Mouse (Mus musculus) cerebral cortex, adult 2 months (tissue): ENCODE results near the gene Gramd4.

ENCODE experiments used
- WGBS: fragments of 180-500 bp; shearing (Covaris S2); methylation state at CpG from one replicate; pipeline ENCODE4 v1.1.7; 2018; 5-methylcytosine and 5-hydroxymethylcytosine counted together

Gramd4 gene

GRCm38 (mm10) chr15:86164718-86165345 is 107.3 kb downstream of the Gramd4 start:
- 85% methylated on average over 21 of the region's 21 CpGs for WGBS

GRCm38 (mm10) chr15:86165811-86166590 is 108.5 kb downstream of the Gramd4 start:
- WGBS: 91% methylated on average over 24 of the region's 24 CpGs

GRCm38 (mm10) chr15:86167032-86167655 is 109.6 kb downstream of the Gramd4 start:
- 59% methylated on average over 7 of the region's 7 CpGs for WGBS

GRCm38 (mm10) chr15:86167787-86168504 is 110.5 kb downstream of the Gramd4 start:
- 51% methylated on average over 10 of the region's 10 CpGs for WGBS

- 34% methylated on average over 7 of the region's 7 CpGs for WGBS
These were observed 111.0 kb downstream of the Gramd4 start for GRCm38 (mm10) chr15:86168505-86168867.

- 66% methylated on average over 12 of the region's 12 CpGs for WGBS
These were observed 111.7 kb downstream of the Gramd4 start for GRCm38 (mm10) chr15:86168941-86169816.

- 64% methylated on average over 4 of the region's 4 CpGs for WGBS
These were observed 112.3 kb downstream of the Gramd4 start for GRCm38 (mm10) chr15:86169817-86170110.

GRCm38 (mm10) chr15:86171316-86171715 is 113.8 kb downstream of the Gramd4 start:
- 83% methylated on average over 12 of the region's 12 CpGs for WGBS

- WGBS: 62% methylated on average over 3 of the region's 3 CpGs
These were observed 114.6 kb downstream of the Gramd4 start for GRCm38 (mm10) chr15:86172124-86172523.

GRCm38 (mm10) chr15:86172526-86172925 is 115.0 kb downstream of the Gramd4 start:
- WGBS: 74% methylated on average over 6 of the region's 6 CpGs

- WGBS: 44% methylated on average over 16 of the region's 16 CpGs
These were observed 115.9 kb downstream of the Gramd4 start for GRCm38 (mm10) chr15:86173136-86173985.

GRCm38 (mm10) chr15:86175253-86176050 is 118.0 kb downstream of the Gramd4 start:
- WGBS: 83% methylated on average over 3 of the region's 3 CpGs

GRCm38 (mm10) chr15:86176166-86176565 is 118.7 kb downstream of the Gramd4 start:
- 90% methylated on average over 10 of the region's 10 CpGs for WGBS

- 64% methylated on average over 22 of the region's 22 CpGs for WGBS
These were observed 119.5 kb downstream of the Gramd4 start for GRCm38 (mm10) chr15:86176771-86177702.

- WGBS: 50% methylated on average over 2 of the region's 2 CpGs
These were observed 120.3 kb downstream of the Gramd4 start for GRCm38 (mm10) chr15:86177703-86178251.

GRCm38 (mm10) chr15:86178594-86178993 is 121.1 kb downstream of the Gramd4 start:
- 91% methylated on average over 6 of the region's 6 CpGs for WGBS

- WGBS: 79% methylated on average over 4 of the region's 4 CpGs
These were observed 122.9 kb downstream of the Gramd4 start for GRCm38 (mm10) chr15:86180427-86180826.

GRCm38 (mm10) chr15:86181321-86181720 is 123.8 kb downstream of the Gramd4 start:
- 93% methylated on average over 3 of the region's 3 CpGs for WGBS
